Mouse (Mus musculus) liver, adult 2 months (tissue): Measurements from ENCODE around the gene Pan2.

ENCODE experiments used
- CTCF ChIP-seq: fragments of 200-500 bp; IDR thresholded peaks from 2 replicates; pipeline ENCODE4 v1.5.1; 2011; ENCODE audit warnings: low read depth, low read length, control low read depth
- POLR2A ChIP-seq: fragments of 200-500 bp; IDR thresholded peaks from 2 replicates; pipeline ENCODE4 v1.6.1; 2011; ENCODE audit warnings: low read length, control low read depth; ENCODE audit not compliant: insufficient read depth; ENCODE audit errors: extremely low read depth

DNA sequence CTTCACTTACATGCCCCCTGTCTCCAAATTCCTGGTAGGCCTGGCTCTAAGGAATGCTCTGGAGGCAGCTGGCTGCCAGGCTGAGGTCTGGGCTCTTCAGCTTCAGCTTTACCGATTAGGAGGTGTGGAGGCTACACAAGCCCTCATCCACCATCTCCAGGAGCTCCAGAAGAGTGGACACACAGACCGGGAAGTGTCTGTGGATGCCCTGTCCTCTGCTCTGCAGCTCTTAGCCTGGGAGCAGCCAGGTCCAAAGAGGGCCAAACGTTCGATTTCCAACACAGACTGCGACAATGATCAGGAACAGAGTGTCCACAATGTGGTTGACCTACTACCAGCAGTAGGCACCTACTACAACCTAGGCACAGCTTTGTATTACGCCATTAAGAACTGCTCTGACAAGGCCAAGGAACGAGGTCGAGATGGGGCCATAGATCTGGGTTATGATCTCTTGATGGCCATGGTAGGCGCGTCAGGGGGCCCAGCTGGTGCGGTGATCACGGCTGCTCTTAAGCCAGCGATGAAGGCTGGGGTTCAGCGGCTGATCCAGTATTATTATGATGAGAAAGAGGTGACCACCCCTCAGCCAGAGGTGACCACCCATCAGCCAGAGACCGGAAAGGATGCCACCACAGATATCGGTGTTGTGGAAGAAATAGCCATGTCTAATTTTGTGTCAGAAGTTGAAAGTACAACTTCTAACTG is 33.8 kb upstream of the Pan2 start:
- TF ChIP-seq CTCF: no peak
- TF ChIP-seq POLR2A: no peak
